Mouse (Mus musculus) midbrain, embryonic 11.5 days (tissue): ENCODE results near the gene Cds1. TPM values are rescaled to one million over a fixed set of nuclear protein-coding genes. Genes with fewer than 3 reads are reported as not detected.
A peak's percentile ranks its signal among the peaks of the same experiment; 100 is the strongest.

Experiments
- ATAC-seq: fragments of 200-750 bp; cut with Nextera tagmentation; 2 replicates; pipeline ENCODE4 v1.8.0; 2017; ENCODE audit warnings: moderate TSS enrichment, moderate library complexity; ENCODE audit not compliant: low FRiP score
- DNase-seq: peaks from one replicate; pipeline ENCODE4 v3.0.0; 2015; ENCODE audit warnings: low spot score; ENCODE audit errors: missing footprints
- H3K27ac ChIP-seq: fragments of 300-500 bp; sonication (generic); 2 replicates; pipeline ENCODE4 v1.5.1; 2014; ENCODE audit warnings: low read depth, low read length
- H3K27me3 ChIP-seq: fragments of 300-500 bp; sonication (generic); 2 replicates; pipeline ENCODE4 v1.6.1; 2014; ENCODE audit warnings: mild to moderate bottlenecking, low read length, moderate library complexity, mixed read lengths; ENCODE audit not compliant: control insufficient read depth, insufficient read depth
- H3K36me3 ChIP-seq: fragments of 300-500 bp; sonication (generic); 2 replicates; pipeline ENCODE4 v1.6.1; 2014; ENCODE audit warnings: mild to moderate bottlenecking, low read length, moderate library complexity, mixed read lengths; ENCODE audit not compliant: control insufficient read depth, insufficient read depth
- H3K4me1 ChIP-seq: fragments of 300-500 bp; sonication (generic); 2 replicates; pipeline ENCODE4 v1.6.1; 2014; ENCODE audit warnings: low read length; ENCODE audit not compliant: control insufficient read depth, insufficient read depth
- H3K4me2 ChIP-seq: fragments of 300-500 bp; sonication (generic); 2 replicates; pipeline ENCODE4 v1.6.1; 2014; ENCODE audit warnings: mild to moderate bottlenecking, moderate library complexity
- H3K4me3 ChIP-seq: fragments of 300-500 bp; sonication (generic); 2 replicates; pipeline ENCODE4 v1.5.1; 2014; ENCODE audit warnings: low read depth, low read length
- H3K9ac ChIP-seq: fragments of 300-500 bp; sonication (generic); 2 replicates; pipeline ENCODE4 v1.6.1; 2014; ENCODE audit warnings: low read length
- H3K9me3 ChIP-seq: fragments of 300-500 bp; sonication (generic); 2 replicates; pipeline ENCODE4 v1.6.1; 2016; ENCODE audit warnings: low read length; ENCODE audit not compliant: control insufficient read depth
- WGBS: fragments of 180-500 bp; shearing (Covaris S2); extraction: QIAGEN DNeasy Blood & Tissue Kit; methylation state at CpG from one replicate; pipeline ENCODE4 v1.1.7; 2014; 5-methylcytosine and 5-hydroxymethylcytosine counted together
- polyA plus RNA-seq: library from polyadenylated mRNA; unstranded; fragments of >200 nt; fragmentation: Nextera tagmentation; extraction: Ambion mirVana; gene quantifications from 2 replicates; pipeline ENCODE4 v1.2.1, GENCODE M21; 2014

Cds1 gene
- polyA plus RNA-seq, 1 experiment from 2014 or later: 1.0 TPM

DNA sequence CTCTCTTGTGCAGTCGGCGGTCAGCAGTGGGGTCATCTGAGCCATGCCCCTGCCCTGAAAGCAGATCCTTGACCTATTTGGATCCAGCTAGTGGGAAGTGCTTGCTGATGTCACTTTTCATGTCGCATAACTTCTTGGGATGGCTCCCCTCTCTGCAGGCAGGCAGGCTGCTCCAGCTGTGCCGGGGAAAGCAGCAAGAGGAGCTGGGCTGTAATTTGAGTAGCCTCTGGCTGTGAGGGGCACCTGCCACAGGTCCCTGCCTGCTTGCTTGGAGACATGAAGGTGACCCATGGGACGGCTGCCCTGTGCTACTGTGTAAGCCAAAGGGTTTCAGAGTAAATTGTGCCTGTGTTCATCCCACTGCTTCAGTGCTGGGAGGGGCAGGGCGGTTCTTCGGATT, 54.9 kb downstream of the Cds1 start:
- ATAC-seq: no peak
- Histone ChIP-seq H3K36me3 (no peaks in the 10 kb centered on the region), H3K9ac (no peak overlapping the region), H3K9me3 (no peaks in the 10 kb centered on the region), H3K4me2 (no peak overlapping the region), H3K27me3 (peaks cover 3% of the 10 kb centered on the region; the same call in 1 of the 2 replicates), H3K27ac (no peak overlapping the region), H3K4me3 (no peak overlapping the region), H3K4me1 (no peaks in the 10 kb centered on the region)
- 12% methylated on average over 7 of the region's 7 CpGs for WGBS
- no peak for DNase-seq

DNA sequence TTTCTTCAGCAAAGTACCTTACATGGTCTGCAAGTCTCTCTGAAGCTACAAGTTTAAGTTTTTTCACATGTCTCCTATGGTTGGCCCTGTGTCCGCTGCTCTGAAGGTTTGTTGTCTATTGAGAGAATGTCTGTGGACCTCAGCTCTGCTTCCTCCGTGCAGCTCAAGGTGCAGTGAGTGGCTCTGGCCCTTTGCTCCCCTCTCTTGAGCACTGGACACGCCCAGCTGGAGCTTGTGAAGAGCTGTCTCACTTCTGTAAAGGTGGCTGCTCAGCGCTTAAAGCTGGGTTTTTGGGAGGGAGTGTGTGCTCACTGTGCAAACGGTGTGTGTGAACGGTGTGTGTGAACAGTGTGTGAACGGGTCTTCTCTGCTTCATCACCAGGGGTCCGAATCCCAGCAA, 56.1 kb downstream of the Cds1 start:
- peaks cover 3% of the 10 kb centered on the region; the same call in 1 of the 2 replicates for H3K27me3 ChIP-seq
- DNase-seq: no peak
- H3K4me1 ChIP-seq: peaks cover 6% of the 10 kb centered on the region; the same call in 1 of the 2 replicates
- no peaks in the 10 kb centered on the region for H3K36me3 ChIP-seq
- no peak overlapping the region for H3K9ac ChIP-seq
- no peak overlapping the region for H3K4me3 ChIP-seq
- WGBS: 67% methylated on average over 8 of the region's 8 CpGs
- no peak overlapping the region for H3K27ac ChIP-seq
- ATAC-seq: no peak
- no peak overlapping the region for H3K4me2 ChIP-seq
- H3K9me3 ChIP-seq: no peaks in the 10 kb centered on the region

DNA sequence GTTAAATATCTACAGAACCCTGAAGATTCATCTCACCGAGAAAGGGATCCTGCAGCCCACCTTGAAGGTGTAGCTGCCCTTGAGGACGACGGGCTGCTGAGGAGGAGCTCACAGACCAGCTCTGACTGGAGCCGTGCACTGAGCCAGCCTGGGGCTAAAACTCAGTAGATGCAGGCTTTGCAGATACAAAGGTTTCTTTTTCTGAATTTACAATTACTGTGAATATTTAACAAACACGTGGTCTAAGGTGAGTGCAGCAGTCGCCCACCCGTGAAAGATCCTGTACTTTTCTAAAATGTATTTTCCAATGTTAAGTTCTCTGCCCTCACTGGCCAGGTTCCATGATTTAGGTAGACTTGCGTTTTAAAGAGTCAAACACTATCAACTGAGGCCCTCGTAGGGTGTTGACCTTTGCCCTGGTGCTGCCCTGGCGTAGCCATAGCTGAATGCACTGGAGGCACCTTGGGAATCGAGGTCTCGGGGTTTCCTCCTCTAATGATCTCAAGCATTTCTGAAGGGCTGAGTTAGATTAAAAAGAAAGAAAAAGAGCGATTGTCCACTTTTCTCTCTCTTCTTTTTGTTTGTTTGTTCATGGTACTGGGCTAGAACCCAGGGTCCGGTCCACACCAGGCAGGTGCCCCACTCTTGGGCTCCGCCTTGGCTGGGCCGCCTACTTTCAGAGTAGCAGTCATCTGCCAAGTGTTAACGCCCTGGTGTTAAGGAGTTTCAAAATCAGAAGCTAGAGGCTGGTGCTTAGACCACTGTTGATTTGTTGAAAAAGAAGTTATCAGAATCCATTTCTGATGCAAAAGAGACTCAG, 56.8 kb downstream of the Cds1 start:
- ATAC-seq (no peak), DNase-seq (no peak)
- Histone ChIP-seq H3K9me3 (no peaks in the 10 kb centered on the region), H3K36me3 (no peaks in the 10 kb centered on the region), H3K27ac (no peak overlapping the region), H3K4me2 (no peak overlapping the region), H3K4me1 (peaks cover 8% of the 10 kb centered on the region), H3K9ac (no peak overlapping the region), H3K4me3 (no peak overlapping the region), H3K27me3 (peaks cover 3% of the 10 kb centered on the region; the same call in 1 of the 2 replicates)
- 56% methylated on average over 17 of the region's 17 CpGs for WGBS

DNA sequence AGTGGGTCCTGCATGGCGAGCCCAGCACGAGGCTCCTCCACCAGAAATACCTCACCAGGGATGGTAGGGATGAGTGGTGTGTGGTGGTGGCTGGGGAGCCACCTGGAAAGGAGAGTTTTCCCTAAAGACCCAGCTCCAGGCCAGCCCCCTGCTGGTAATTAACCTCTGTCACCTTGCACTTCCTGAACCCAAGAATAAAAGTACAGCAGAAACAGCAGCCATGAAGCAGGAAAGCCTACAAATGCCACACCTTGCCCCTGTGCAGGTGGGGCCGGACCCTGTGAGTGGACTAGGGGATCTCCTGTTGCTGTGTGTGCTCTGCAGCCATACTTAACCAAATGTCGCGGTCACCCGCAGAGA, 57.4 kb downstream of the Cds1 start:
- Histone ChIP-seq H3K9me3 (no peaks in the 10 kb centered on the region), H3K27me3 (peaks cover 5% of the 10 kb centered on the region; the same call in 1 of the 2 replicates), H3K4me3 (no peak overlapping the region), H3K27ac (no peak overlapping the region), H3K4me2 (no peak overlapping the region), H3K4me1 (peaks cover 10% of the 10 kb centered on the region), H3K36me3 (no peaks in the 10 kb centered on the region), H3K9ac (no peak overlapping the region)
- no peak for DNase-seq
- WGBS: 51% methylated on average over 6 of the region's 6 CpGs
- no peak for ATAC-seq

DNA sequence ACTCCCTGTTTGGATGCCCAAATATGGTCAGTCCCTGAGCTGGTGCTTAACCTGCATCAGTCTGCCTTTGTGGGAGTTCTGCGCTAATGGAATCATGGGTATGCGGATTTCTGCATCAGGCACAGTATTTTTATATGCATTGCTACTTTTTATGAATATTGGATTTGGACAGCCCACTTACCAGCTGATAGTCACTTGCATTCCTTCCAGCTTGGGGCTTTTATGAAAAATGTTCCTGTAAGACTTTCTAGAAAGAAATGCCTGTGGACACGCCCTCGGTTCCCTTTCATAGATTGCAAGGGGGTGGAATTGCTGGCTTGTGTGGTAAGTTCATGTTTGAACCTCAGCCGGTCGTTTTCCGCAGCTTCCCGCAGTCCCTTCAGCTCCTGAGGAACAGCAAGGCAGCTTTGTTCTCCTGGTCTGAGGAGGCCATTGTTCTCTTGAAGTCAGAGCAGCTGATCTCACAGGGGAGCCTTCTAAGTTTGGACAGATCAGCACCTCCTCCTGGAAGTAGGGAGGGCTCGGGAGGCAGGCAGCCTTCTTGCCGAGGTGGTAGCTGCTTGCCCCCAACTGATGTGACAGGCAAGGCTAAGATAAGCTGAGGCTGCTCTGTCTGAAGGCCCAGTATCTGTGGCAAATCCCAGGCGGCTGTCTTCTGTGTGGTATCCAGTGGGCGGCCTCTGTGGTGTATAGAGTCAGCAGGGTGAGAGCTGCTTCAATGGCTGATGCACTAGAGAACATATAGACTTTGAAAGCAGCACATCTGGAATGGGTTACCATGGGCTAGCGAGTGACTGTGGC, 60.4 kb downstream of the Cds1 start:
- DNase-seq (peak; percentile 91), ATAC-seq (no peak; the same call in 1 of the 2 replicates)
- Histone ChIP-seq H3K27me3 (peaks cover 5% of the 10 kb centered on the region; the same call in 1 of the 2 replicates), H3K4me3 (no peak overlapping the region), H3K9me3 (no peaks in the 10 kb centered on the region), H3K27ac (no peak overlapping the region), H3K9ac (no peak overlapping the region), H3K36me3 (no peaks in the 10 kb centered on the region), H3K4me2 (no peak overlapping the region), H3K4me1 (peaks cover 10% of the 10 kb centered on the region)
- 16% methylated on average over 13 of the region's 13 CpGs for WGBS

DNA sequence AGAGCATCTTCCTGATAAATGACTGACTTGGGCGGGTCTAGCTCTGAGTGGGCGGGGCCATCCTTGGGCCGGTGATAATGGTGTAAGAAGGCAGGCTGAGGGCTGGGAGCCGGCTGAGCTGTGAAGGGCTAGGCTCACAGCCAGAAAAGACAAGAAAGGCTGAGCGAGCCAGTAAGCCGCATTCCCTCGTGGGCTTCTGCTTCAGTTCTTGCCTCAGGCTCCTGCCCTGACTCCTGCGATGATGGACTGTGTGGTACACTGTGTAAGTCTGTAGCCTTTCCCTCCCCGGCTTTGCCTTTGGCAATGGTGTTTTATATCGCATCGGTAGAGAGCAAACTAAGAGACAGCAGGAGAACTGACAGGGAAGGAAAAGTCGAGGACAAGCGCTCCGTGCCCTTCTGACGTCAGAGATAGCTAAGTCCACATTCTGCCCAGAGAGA, 61.6 kb downstream of the Cds1 start:
- DNase-seq (peak; percentile 89), ATAC-seq (peak; percentile 83)
- Histone ChIP-seq H3K4me2 (peak overlapping the region; percentile 36; the same call in 1 of the 2 replicates), H3K36me3 (no peaks in the 10 kb centered on the region), H3K9me3 (no peaks in the 10 kb centered on the region), H3K27ac (no peak overlapping the region), H3K27me3 (peaks cover 5% of the 10 kb centered on the region; the same call in 1 of the 2 replicates), H3K4me1 (peaks cover 10% of the 10 kb centered on the region), H3K4me3 (no peak overlapping the region), H3K9ac (no peak overlapping the region; the same call in 1 of the 2 replicates)
- 10% methylated on average over 15 of the region's 15 CpGs for WGBS

DNA sequence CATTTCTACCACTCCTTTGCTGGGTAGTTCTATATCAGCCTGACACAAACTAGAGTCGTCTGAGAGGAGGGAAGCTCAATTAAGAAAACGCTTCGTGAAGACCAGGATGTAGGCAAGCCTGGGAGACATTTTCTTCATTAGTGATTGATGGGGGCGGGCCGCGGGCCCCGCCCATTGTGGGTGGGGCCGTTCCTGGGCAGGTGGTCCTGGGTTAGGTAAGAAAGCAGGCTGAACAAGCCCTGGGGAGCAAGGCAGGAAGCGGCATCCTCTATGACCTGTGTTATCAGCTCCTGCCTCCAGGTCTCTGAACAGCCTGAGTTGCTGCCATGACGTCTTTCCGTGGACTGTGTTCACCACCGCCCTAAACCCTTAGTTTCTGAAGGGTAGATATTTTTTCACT, 62.5 kb downstream of the Cds1 start:
- H3K9ac ChIP-seq: no peak overlapping the region
- no peak for ATAC-seq
- H3K4me1 ChIP-seq: peaks cover 10% of the 10 kb centered on the region
- peaks cover 2% of the 10 kb centered on the region; the same call in 1 of the 2 replicates for H3K27me3 ChIP-seq
- no peaks in the 10 kb centered on the region for H3K9me3 ChIP-seq
- WGBS: 48% methylated on average over 12 of the region's 12 CpGs
- no peak overlapping the region for H3K4me2 ChIP-seq
- H3K36me3 ChIP-seq: no peaks in the 10 kb centered on the region
- H3K27ac ChIP-seq: no peak overlapping the region
- no peak for DNase-seq
- no peak overlapping the region for H3K4me3 ChIP-seq

DNA sequence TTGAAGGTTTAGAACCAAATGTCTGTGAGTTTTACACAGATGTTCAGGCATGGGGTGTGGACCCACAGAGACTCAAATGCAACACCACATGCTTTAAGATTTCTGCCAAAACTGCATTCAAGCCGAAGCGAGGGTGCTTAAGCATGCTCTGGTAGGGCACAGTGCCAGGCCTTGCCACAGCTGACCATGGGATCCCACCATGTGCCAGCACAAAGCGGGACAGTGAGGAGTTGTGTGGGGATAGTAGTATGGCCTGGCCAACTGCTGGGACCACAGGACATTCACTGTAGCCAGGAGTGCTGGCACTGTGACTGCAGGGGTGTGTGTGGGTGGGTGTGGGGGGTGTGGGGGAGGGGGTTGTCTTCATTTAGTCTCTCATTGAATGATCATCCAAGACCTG, 64.0 kb downstream of the Cds1 start:
- DNase-seq (no peak), ATAC-seq (no peak)
- WGBS: 88% methylated on average over 3 of the region's 3 CpGs
- Histone ChIP-seq H3K4me2 (no peak overlapping the region), H3K4me1 (peaks cover 10% of the 10 kb centered on the region), H3K27ac (no peak overlapping the region), H3K9ac (no peak overlapping the region), H3K36me3 (peaks cover 6% of the 10 kb centered on the region; the same call in 1 of the 2 replicates), H3K9me3 (no peaks in the 10 kb centered on the region), H3K4me3 (no peak overlapping the region), H3K27me3 (peaks cover 2% of the 10 kb centered on the region; the same call in 1 of the 2 replicates)

DNA sequence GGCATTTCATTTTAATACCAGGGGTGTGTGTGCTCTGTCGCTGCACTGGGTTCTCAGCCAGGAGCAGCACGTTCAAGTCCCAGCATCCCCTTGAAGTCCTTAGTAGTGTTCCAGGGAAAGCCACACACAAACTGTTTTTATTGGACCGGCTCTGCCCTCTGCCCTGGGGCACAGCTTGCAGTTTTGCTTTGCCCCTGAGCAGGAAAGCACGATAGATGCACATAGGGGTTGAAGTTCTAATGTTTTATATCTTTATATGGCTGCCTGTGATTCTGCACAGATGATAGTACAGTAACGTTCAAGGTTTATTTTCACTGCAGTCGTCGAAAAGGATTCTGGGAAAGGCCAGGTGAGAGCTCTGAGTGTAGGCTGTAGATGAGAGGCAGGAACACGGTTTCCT, 65.2 kb downstream of the Cds1 start:
- no peak for DNase-seq
- no peak overlapping the region for H3K27ac ChIP-seq
- H3K9me3 ChIP-seq: no peaks in the 10 kb centered on the region
- H3K4me2 ChIP-seq: no peak overlapping the region
- peaks cover 10% of the 10 kb centered on the region for H3K4me1 ChIP-seq
- no peak overlapping the region for H3K9ac ChIP-seq
- WGBS: 84% methylated on average over 8 of the region's 8 CpGs
- H3K4me3 ChIP-seq: no peak overlapping the region
- H3K36me3 ChIP-seq: peaks cover 9% of the 10 kb centered on the region
- ATAC-seq: no peak
- H3K27me3 ChIP-seq: peaks cover 2% of the 10 kb centered on the region; the same call in 1 of the 2 replicates
